Mouse (Mus musculus) bone marrow, adult 2 months (tissue): ENCODE measurements around the gene Hsd17b11.
"Not testable (repeated sequence)": the region's sequence is repeated elsewhere in the genome, so short reads cannot be mapped to it uniquely, and the experiment has no call there.

Experiments used
- CTCF ChIP-seq: fragments of 200-500 bp; IDR thresholded peaks from 2 replicates; pipeline ENCODE4 v1.5.1; 2011; ENCODE audit warnings: low read length, control low read depth; ENCODE audit not compliant: control insufficient read depth, insufficient read depth
- POLR2A ChIP-seq: fragments of 200-500 bp; IDR thresholded peaks from 2 replicates; pipeline ENCODE4 v1.6.1; 2011; ENCODE audit warnings: low read depth, mild to moderate bottlenecking, control low read depth, low read length, borderline replicate concordance; ENCODE audit not compliant: control insufficient read depth

DNA sequence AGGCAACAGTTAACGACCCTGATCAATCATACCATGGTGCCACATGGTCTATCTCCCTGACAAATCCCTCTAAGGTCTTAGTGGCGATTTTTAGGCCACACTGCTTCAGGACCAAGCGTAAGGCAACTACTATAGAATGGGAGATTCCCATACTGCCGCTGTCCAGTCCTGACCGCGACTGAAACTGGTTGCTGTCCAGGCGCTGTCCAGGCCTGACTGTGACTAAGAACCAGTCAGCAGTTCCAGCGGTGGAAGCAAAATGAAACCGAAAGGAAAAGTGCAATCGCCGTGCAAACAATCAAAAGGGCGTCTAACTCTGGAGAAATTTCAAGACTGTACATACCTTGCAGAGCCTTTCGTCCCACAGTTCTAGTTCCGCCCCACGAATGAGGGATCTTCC, 71.6 kb downstream of the Hsd17b11 start:
- TF ChIP-seq POLR2A, CTCF: not testable (repeated sequence)
